Mouse (Mus musculus) embryonic fibroblast, embryonic 13.5 days (primary cell): ENCODE data around the gene Tnpo3.

Experiments
- CTCF ChIP-seq: IDR thresholded peaks from 2 replicates; pipeline ENCODE4 v1.5.1; 2011; ENCODE audit warnings: mild to moderate bottlenecking, control low read depth, low read length, moderate library complexity, borderline replicate concordance; ENCODE audit not compliant: insufficient read depth
- POLR2A ChIP-seq: IDR thresholded peaks from 2 replicates; pipeline ENCODE4 v1.6.1; 2011; ENCODE audit warnings: low read depth, mild to moderate bottlenecking, control low read depth, low read length, moderate library complexity

DNA sequence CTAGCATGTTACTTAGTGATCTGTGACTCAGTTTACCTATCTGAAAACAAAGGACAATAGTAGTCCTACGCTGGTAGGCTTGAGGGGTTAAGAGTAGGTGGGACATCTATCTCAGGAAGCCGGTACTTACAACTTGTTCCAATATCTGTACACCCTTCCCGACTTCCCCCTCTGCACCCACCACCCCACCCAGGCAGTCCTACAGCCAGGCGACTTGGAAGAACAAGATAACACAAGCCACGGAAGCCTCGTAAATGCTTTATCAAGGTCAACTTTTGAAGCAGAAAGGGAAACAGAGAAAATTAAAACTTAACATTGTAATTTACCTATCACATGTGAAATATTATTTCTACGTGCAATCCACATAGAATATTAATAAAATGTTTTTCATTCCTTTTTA, 109.5 kb downstream of the Tnpo3 start:
- no peak for TF ChIP-seq POLR2A
- no peak for TF ChIP-seq CTCF
